Mouse (Mus musculus) bone marrow macrophage, adult 2 months (primary cell): ENCODE results near the gene Gm26657.

ENCODE experiments used
- CTCF ChIP-seq: IDR thresholded peaks from 2 replicates; pipeline ENCODE4 v1.5.1; 2012; ENCODE audit warnings: low read depth, mild to moderate bottlenecking, low read length, moderate library complexity
- POLR2A ChIP-seq: IDR thresholded peaks from 2 replicates; pipeline ENCODE4 v1.6.1; 2012; ENCODE audit warnings: mild to moderate bottlenecking, low read depth, low read length, borderline replicate concordance

DNA sequence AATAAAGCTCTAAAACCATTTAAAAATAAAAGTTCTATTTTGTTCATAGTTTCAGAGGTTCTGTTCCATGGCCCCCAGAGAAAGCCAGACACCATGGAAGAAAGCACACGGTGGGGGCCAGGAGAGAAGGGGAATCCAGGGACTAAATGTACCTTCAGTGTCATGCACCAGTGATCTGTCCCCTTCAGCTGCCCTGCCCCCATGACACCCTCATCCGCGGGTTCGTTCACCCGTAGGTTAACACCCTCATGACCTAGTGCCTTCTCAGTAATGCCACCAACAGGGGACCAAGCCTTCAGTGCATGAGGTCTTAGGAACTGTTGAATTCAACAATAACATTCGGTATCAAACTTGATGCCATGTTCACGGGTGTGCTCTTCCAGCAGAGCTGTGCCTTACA, 43.5 kb upstream of the Gm26657 start:
- TF ChIP-seq CTCF = no peak
- TF ChIP-seq POLR2A = no peak
